Mouse (Mus musculus): ENCODE data around the gene Vtn.

DNA sequence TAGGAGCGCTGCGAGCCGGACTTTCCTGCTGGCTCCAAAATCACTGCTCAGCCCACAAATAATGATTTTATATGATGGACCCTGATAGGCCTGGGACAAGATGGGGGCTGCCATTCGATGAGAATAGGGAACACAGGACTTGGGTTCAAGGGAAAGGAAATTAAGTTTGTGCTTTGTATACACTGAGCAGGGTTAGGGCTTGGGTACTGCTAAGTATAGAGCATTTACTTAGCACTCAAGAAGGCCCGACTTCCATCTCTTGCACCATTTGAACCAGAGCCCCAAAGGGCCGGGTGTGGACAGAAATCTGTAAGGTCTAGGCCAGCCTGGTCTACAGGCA lies 52.1 kb downstream of the Vtn start:
- TF ChIP-seq POLR2A (IDR thresholded peaks at IDR 0.05; ENCODE audit: borderline replicate concordance, control insufficient read depth, low read depth, low read length): no peak
- no peak for TF ChIP-seq CTCF (IDR thresholded peaks at IDR 0.05; ENCODE audit: control insufficient read depth, insufficient read depth, low read length)
